Comparison of ENCODE assay signal across 21 mouse cellular contexts in genomic region chr1:34766899-34767298, GRCm38 (mm10).
DNase-seq lines count a peak whose midpoint lies in the region; TF ChIP-seq lines count a peak whose summit lies in the region.
"Had no signal": no experiment of that assay in that cellular context is flagged by ENCODE, and none has a peak within 500 bp of the region (broad histone marks: within the 10 kb centered on the region; RNA-seq: fewer than 3 reads in every experiment).

No protein-coding gene starts in this region.

- no peak overlapping the region for H3K4me3 ChIP-seq in left cerebral cortex, adult 2 months
- H3K4me3 ChIP-seq: embryonic facial prominence, embryonic 12.5 days; erythroblast, embryonic 14.5 days; hindbrain, embryonic 15.5 days; megakaryocyte, embryonic 14.5 days; neural tube, embryonic 15.5 days had no signal

- intact Hi-C loops in left cerebral cortex, adult 2 months (cut with DNase I): no loop called here

- DNase-seq in heart, postnatal 4 days: peak; percentile 9
- DNase-seq in heart, adult 8-10 months (ENCODE audit: low spot score): no peak
- peak; percentile 17 for DNase-seq in adipocyte (ENCODE audit: low spot score)
- peak; percentile 72 for DNase-seq in cerebellum, adult 11 months
- peak; percentile 78 to 79 for DNase-seq in cerebellum, postnatal 10 days
- no peak for DNase-seq in left cerebral cortex, adult 2 months (ENCODE audit: extremely low spot score in 1 of 2, low spot score in 2 of 2)
- no peak for DNase-seq in layer of hippocampus, postnatal 36 days
- DNase-seq: adrenal gland, adult 8-10 months; forebrain, postnatal 0 days; kidney, adult 18-20 months; liver; lung, adult 18-20 months; lung, postnatal 14 days; right cerebral cortex, postnatal 4 days; thymus, adult 2 months had no signal

- H3K27ac ChIP-seq in left cerebral cortex, adult 2 months: no peak overlapping the region
- H3K27ac ChIP-seq: embryonic facial prominence, embryonic 12.5 days; hindbrain, embryonic 15.5 days; kidney, postnatal 0 days; neural tube, embryonic 15.5 days had no signal

- TF ChIP-seq CTCF in left cerebral cortex, adult 2 months (IDR thresholded peaks at IDR 0.05): no peak

Comparison
In these comparisons a context has a peak if more than half of its experiments do, and no peak if none do; other contexts are left out.
1. DNase-seq: peak in heart, postnatal 4 days (single experiment), adipocyte (single experiment), cerebellum, adult 11 months (single experiment) and cerebellum, postnatal 10 days (2 of 2); none in heart, adult 8-10 months (single experiment), left cerebral cortex, adult 2 months (0 of 2) and layer of hippocampus, postnatal 36 days (0 of 2).